Mouse (Mus musculus) heart, embryonic 15.5 days (tissue): ENCODE measurements around the gene Rgs9. TPM values are rescaled to one million over a fixed set of nuclear protein-coding genes. Genes with fewer than 3 reads are reported as not detected.

Source experiments
- polyA plus RNA-seq: library from polyadenylated mRNA; unstranded; fragments of >200 nt; fragmentation: Nextera tagmentation; extraction: Ambion mirVana; gene quantifications from 2 replicates; pipeline ENCODE4 v1.2.1, GENCODE M21; 2015

The Rgs9 gene
- polyA plus RNA-seq, 1 experiment from 2014 or later: 0.59 TPM

Other genes with a start within 250 kb of the Rgs9 start
- gene E030025P04Rik, start 153.8 kb downstream of the Rgs9 start, polyA plus RNA-seq: not detected in 2 replicates
- 19.3 and 19.9 TPM in 2 replicates for gene Gna13, start 64.7 kb upstream of the Rgs9 start, polyA plus RNA-seq
- gene 9930022D16Rik, start 115.8 kb upstream of the Rgs9 start, polyA plus RNA-seq: 0.05 TPM in 1 of 2 replicates, not detected in the other
- 33.0 and 36.2 TPM in 2 replicates for gene Amz2, start 127.8 kb upstream of the Rgs9 start, polyA plus RNA-seq
- gene Arsg, start 175.2 kb upstream of the Rgs9 start, polyA plus RNA-seq: 2.7 and 3.6 TPM in 2 replicates
- 6.0 and 7.4 TPM in 2 replicates for gene Slc16a6, start 175.5 kb upstream of the Rgs9 start, polyA plus RNA-seq